Mouse (Mus musculus) heart, postnatal 25 days (tissue): ENCODE results near the gene Rfk. TPM values are rescaled to one million over a fixed set of nuclear protein-coding genes. Genes with fewer than 3 reads are reported as not detected.

ENCODE experiments used
- DNase-seq: peaks from one replicate; pipeline ENCODE4 v3.0.0; 2022; ENCODE audit warnings: low spot score
- intact Hi-C: fragments of 180-260 bp; cut with DNase I; formaldehyde crosslinking; loops from one replicate; pipeline ENCODE4 v1.15.1; 2025
- total RNA-seq, 2 experiments: library from RNA; stranded (reverse); gene quantifications; 2 replicates each; pipeline ENCODE4 v1.2.3; 2021

Rfk gene
- total RNA-seq, 2 experiments from 2014 or later = 62.4 to 64.7 TPM

DNA sequence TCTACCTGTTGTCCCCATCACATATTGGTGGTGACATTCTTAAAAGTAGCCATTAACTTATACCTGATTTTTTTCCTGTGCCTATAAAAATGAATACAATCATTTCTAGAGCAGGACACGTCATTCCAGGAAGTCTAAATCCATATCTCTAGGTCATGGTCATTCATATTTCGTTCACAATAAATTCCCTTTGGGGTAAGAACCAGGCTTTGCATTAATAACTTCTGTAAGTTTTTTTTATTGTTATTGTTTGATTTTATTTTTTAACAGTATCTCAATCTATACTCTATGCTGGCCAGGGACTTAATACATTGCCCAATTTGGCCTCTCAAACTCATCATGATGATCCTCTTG, 34.7 kb downstream of the Rfk start:
- no peak for DNase-seq
- intact Hi-C loops = no loop called here

DNA sequence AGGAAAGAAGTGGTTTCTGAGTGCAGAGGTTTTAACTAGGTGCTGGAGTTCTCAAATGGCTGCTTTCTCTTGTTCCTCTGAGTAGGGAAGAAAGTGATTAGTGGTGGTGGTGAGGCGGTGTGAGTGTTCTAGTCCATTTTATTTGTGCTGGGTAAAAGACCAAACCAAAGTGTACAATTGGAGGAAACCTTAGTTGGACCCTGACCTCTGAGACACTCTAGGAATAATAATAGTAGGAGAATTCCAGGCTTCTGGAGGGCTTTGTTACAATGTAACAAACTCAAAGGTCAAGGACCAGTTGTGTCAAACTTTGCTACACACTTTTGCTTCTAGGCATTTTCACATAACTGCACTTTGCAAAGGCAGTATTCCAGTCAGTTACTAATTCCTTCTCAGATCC, 42.8 kb downstream of the Rfk start:
- intact Hi-C loops = no loop called here
- no peak for DNase-seq

DNA sequence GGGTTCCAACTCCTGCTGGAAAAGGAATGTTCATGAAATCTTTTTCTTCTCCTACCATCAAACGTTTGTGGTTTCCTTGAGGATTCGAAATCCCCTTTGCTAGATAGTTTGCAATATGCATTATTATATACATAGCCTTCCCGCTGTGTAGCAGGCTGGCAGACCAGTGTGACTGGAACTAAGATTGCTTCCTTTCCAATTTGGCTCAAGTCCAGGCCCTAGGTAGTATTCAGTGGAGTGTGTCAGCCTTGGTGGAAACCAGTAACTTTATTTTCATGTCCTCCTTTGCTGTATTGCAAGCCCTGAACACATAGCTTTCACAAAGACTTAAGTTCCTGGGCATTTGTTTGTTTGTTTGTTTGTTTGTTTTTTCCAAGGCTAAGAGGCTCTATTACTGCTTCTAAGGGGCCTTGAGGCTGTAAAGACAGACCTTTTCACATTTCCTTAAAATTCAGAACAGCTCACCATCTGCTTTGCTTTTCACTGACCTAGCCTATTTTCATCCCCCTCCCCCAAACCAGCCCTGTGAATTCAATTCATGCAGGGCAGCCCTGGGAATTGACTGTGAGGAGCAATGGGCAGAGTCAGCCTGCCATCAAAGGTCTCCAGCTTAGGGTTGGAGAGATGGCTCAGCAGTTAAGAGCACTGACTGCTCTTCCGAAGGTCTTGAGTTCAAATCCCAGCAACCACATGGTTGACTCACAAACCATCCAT, 45.8 kb downstream of the Rfk start:
- no peak for DNase-seq
- intact Hi-C loops = no loop called here

DNA sequence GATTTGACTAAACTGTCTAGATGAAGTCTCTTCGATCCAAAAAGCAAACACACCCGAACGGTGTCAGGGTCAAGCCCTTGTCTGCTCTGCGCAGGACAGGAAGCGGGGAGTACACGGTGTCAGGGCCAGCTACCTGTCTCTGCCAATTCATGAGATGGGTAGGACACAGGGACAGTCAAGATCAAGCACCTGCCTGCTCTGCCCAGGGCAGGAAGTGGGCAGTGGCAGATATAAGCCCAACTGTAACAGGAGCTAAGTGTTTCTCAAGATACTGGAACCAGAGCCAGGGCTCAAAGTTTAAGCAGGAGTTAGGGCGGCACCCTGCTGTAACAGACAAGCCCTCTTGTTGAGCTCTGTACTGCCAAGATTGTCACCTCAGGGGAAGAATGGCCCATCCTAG, 49.7 kb downstream of the Rfk start:
- intact Hi-C loops = no loop called here
- no peak for DNase-seq

Other genes starting within 250 kb of the Rfk start
- gene Gcnt1, start 21.2 kb upstream of the Rfk start, total RNA-seq = 10 to 100 TPM; 13.5 to 15.6 TPM